Mouse (Mus musculus) megakaryocyte, adult 5-6 weeks (primary cell): Measurements from ENCODE around the gene Jph2. TPM values are rescaled to one million over a fixed set of nuclear protein-coding genes. Genes with fewer than 3 reads are reported as not detected.

Source experiments
- ATAC-seq: 2 replicates; pipeline ENCODE4 v1.8.0; 2016; ENCODE audit warnings: mild to moderate bottlenecking, inconsistent platforms; ENCODE audit not compliant: poor library complexity, severe bottlenecking
- total RNA-seq, 2 experiments: library from RNA; stranded (forward) in 1 of 2; stranded (reverse) in 1 of 2; fragments of 153-499, 151-499 nt in 1 of 2; fragments of 221-1000, 200-1000 nt in 1 of 2; gene quantifications; 2 replicates each; pipeline versions ENCODE4 v1.2.3 to v1.2.4; 2015 to 2017

Gene Jph2
- total RNA-seq, 2 experiments from 2014 or later = not detected

DNA sequence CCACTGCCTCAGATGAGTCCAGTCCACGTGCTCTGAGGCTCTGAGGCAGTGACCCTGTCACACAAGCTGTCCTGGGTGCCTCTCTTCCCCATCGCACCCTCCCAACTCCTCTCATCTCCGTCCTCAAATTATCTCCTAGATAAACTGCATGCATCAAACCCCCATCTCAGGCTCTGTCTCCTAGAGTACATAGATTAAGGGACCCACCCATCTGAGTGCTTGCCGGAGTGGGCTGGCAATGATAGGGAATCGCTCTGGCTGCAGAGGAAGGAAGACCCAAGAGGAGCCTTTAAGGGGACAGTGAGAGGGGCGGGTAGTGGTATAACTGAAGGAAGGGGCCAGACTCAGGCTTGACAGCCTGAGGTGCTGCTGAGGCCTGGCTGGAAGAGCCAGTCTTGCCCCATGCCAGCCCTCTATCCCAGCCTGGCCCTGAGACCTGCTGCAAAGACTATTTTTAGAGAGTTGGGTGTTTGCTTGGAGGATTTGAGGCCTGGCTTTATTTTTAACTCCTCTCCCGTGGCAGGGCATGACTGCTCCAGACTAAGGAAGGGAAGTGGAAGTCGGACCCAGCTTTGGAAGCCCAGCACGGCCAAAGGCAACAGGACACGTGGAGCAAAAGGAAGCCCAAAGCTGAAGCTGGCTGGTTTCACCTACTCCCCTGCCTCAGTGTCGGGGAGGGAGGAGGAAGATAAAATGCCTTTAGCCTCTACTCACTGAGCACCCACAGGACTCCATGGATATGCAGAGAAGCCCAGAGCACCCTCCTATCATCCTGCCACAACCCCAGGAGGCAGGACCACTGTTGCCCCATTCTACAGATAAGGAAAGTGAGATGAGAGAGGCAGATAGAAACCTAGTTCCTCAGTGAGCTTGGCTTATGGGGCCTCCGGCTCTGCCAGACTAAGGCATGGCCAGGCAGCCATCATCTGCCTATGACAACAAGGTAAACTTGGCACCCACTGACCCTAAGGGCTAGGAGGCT is 34.6 kb downstream of the Jph2 start:
- no peak for ATAC-seq

DNA sequence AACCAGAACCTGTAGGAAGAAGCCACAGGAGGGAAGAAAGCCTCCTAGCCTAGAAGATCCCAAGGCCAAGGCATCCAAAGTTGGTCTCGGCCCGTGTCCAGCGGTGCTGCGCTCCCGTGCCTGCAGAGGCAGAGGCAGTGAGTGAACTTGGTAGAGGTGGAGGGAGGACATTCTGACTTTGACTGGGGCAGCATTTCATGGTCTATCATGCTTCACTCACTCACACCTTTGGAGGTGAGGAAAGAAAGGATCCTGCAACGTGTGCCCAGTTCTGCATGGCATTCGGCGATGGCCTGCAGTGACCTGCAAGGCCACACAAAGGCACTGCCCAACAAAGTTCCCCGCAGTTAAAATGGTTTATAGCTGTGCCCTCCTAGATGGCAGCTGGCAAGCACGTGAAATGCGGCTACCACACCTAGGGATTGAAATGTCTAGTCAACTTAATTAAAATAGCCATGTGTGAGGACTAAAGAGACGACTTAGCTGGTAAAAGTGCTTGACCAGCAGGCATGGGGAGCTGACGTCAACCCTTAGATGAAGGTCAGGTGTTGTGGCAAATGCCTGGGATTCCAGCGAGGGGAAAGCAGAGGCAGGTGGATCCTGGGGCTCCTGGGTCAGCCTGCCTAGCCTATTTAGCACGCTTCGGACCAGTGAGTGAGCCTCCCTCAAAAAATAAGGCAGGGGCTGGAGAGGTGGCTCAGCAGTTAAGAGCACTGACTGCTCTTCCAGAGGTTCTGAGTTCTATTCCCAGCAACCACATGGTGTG is 36.8 kb downstream of the Jph2 start:
- no peak for ATAC-seq

DNA sequence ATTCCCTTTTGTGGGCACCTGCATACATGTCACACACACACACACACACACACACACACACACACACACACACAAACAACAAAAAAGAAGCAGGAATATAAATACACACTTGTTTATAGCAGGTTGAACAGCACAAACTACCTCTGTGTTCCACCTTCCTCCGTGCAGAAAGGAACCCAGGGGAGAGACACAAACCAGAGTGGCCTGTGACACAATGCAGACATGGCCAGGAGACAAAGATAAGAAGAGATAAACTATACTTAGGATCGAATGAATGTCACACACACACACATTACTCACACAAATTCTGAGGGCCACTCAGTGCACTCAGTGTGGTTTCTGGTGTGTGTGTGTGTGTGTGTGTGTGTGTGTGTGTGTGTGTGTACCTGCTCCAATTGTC is 38.5 kb downstream of the Jph2 start:
- no peak for ATAC-seq

DNA sequence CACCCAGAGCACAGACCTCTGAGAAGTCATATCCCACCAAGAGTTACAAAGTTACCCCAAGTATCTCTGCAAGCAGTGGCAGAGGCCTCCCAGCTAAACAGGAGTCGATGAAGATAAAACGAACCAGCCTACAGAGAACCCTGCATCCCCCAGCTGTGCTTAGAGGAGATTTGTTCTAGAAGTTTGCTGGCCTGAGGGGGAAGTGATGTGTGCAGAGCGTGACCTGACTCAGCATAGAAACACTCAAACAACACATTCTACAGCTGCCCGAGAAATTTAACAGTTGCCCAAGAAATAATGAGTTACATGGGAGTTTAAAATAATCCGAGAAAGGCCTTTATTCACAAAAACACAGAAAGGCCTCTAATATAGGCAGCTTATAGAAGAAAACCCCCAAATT is 39.1 kb downstream of the Jph2 start:
- ATAC-seq = no peak

DNA sequence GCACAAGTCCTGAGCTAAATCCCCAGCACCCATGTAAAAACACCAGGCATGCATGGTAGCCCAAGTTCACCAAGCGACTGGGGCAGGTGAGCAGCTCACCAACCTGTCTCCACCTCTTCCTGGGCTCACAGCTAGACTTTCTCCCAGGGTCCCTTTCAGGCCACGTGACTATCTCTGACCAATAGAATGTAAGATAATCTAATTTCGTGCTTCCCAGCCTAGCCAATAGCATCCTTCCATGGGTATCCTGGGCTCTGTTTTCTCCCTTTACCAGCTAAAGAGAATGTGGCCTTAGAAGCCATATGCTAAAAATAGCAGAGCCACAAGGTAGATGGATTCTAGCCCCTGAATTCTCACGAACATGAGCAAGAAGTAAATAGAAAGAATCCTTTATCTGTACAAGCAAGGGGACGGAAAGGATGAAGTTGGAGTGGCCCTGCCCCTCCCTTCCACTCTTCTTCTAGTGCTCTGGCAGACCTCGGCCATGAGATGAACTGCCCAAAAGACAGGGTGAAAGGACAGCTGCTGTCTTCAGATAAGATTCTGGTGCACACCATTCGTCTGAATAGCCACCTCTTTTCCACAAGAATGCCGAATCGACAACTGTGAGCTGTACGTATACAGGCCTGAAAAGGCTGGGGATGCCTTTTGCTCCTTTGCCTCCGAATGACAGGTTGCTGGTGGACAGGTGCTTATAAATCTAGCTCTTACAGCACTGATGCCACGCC is 41.5 kb downstream of the Jph2 start:
- no peak for ATAC-seq

DNA sequence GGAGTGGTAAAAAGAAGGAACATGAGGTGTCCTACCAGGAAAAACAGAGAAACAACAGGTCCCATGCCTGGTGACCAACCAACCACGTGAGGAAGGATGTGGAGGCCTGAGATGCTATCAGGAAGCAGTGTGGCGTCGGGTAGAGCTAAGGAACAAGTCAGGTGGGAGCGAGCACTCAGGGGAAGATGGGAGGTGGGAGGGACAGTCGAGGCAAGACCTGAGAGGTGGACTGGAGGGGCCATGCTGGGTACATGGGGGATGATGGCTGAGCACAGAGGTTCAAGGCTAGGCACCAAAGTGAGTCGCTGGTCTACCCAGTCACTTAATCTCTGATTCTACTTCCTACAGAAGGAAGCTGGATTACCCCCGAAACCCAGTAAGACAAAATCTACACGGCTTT is 42.1 kb downstream of the Jph2 start:
- ATAC-seq = no peak

DNA sequence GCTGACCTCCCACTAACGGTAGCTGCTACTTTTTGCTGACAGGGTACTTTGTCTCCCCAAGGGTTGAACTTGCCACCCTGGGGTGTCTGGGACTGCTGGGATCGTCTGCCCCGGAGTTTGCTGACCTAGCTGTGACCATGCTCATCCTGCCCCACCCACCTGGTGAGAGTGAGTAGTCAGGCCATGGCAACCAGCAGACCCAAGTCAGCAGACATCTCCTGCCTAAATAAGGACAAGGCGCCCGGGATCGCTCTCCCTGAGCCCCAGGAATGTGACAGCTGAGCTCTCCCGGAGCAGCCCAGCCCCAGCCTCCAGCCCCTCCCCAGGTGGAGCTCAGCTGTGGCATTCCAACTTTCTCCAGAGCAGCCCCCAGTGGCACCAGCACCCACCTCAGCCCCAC is 44.1 kb downstream of the Jph2 start:
- ATAC-seq = no peak

DNA sequence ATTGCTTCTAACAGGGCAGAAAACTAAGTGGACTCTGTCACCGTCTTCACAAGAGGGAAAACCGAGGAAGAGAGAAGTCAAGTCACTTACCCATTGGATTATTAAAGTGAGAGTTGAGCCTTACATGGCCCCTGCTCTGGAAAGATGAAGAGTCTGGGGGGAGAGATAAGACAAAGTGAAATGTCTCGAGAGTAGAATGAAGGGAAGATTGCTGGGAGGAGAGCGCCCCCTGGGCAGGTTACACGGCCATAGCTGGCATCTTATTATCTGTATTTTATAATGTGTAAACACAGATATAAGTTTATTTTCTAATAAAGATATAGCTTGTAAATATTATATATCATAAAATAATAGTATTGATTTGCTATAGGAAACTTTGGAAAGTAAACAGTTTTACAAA is 47.4 kb downstream of the Jph2 start:
- no peak for ATAC-seq

DNA sequence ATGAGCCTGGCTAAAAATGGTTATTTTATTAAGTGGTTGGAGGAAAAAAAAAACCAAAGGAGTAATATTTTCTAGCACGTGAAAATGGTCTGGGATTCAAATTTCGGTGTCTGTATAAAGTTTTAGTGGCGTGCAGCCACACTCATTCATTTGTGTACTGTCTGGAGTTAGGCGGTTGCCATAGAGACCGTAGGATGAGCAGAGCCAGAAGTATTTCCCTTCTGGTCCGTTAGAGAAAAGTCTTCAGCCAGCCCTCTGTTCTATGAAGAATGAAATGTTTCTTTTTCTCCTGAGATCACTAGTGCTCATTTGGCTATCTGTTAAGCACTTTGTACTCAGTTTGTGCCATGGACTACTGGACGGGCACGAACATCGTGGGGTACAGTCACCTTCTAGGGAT is 48.4 kb downstream of the Jph2 start:
- no peak for ATAC-seq

DNA sequence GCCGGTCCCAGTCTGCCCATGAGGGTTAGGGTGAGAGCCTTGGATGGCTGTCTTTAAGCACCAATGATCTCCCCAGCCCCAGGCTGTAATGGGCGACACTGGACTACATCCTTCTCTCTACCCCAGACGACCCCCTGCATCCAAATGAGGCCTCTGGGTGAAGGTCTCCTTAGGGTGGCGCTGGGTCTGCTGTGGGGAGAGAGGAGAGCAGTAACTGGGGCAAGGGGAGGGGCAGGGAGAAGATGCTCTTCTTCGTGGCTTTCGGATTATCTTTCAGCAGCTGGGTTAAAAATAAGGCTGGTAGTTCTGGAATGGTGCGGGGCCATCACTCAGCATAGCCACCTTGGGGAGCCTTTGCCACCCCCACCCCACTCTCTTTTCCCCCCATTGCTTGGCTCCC is 49.1 kb downstream of the Jph2 start:
- ATAC-seq = no peak

DNA sequence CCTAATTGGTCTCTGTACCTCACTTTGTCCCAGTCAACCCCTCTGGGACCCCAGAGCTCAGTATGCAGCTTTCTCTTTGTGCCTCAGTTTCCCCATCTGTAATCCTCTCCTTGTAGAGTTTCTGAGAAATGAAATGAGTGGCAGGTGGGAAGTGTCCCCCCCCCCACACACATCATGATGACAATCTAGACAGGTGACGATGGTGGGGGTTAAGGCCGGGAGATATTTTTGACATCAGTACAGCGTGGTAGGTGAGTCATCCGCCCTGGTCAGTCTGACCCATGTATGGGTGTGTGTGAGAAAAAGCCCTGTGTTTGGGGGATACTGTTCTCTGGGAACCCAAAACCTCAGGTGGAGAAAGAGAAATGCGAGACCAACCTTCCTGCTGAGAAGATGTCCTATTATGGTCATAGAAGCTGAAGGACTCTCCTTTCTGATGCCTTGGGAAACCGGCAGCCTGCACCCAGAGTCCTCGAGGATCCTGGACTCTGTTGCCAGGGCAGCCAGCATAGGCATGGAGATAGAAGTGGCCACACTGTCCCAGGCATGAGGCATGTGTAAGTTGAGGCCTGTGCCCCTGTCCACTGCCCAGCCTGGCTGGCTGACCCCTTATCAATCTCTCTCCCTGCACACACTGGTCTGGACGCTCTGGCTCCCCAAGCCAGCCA is 50.1 kb downstream of the Jph2 start:
- no peak for ATAC-seq

DNA sequence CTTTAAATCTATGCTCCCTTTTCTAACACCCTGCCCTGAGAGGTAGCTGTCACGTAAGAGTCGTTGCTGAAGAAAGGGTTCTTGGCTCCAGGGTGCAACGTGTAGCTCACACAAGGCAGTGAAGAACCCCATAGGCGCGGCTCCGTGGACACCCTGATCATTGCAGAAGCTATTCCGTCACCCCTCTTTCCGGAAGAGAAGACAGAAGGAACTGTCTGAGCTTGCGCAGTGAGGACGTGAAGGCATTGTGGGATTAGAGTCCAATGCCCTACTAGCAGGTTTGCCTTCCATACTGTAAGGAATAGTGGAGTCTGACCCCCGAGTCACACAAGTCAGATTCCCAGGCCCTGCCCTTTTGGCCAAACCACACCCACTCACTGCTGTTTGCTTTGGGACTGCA is 51.3 kb downstream of the Jph2 start:
- ATAC-seq = no peak

DNA sequence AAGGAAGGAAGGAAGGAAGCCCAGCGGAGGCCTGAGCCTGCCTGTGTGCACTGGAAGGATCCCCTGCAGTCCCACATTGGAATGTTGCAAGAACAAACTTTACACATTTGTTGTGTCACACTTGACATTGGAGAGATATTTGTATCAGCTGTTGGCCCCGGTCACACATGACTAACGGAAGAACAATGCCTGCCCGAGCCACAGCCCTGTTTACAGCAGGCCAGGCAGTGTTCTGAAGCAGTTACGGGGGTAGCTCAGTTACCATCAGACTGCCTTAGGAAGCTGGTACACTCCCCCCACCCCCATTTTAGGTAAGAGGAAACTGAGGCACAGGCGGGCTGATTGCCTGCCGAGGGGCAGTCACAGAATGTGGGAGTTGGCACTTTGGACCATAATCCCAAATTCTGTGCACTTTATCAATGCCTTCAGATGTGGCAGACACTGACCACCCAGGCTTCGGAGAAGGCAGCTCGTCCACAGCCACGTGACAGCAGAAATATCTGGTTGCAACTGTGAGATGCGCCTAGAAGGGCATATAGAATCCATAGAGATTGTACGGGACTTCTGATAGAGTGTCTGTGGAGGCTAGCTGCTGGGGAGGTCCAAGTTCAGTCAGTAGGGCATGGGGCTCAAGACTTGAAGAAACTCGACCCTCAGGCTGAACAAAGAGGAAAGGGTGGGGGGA is 52.7 kb downstream of the Jph2 start:
- ATAC-seq = no peak

DNA sequence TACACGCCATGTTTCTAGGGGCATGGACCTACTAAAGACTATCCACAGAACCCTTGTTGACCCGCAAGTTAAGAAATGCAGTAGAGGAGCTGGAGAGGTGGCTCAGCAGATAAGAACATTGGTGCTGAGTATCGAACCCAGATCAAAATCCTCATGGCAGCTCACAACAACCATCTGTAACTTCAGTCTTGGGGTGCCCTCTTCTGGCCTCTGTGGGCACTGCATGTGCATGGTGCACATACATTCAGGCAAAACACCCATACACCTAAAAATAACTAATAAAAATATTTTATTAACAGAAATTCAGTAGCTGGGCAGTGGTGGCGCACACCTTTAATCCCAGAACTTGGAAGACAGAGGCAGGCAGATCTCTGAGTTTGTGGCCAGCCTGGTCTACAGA is 54.1 kb downstream of the Jph2 start:
- no peak for ATAC-seq

DNA sequence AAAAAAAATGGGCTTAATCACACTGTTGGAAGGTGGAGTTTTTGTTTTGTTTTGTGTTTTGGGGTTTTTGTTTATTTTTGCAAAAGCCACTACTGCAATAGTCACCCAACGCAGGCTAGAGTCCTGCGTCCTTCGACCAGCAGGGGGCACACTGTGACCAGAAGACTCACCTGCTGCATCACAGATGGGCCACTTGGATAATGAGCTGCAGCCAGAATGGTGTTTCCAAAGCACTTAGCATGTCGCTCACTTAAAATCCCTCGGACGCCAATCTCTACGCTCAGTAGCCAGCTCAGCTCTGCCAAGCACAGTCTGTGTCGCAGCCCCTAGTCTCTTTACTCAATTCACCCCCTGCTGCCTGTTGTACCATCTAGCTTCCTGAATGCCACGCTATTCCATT is 57.5 kb downstream of the Jph2 start:
- ATAC-seq = no peak

DNA sequence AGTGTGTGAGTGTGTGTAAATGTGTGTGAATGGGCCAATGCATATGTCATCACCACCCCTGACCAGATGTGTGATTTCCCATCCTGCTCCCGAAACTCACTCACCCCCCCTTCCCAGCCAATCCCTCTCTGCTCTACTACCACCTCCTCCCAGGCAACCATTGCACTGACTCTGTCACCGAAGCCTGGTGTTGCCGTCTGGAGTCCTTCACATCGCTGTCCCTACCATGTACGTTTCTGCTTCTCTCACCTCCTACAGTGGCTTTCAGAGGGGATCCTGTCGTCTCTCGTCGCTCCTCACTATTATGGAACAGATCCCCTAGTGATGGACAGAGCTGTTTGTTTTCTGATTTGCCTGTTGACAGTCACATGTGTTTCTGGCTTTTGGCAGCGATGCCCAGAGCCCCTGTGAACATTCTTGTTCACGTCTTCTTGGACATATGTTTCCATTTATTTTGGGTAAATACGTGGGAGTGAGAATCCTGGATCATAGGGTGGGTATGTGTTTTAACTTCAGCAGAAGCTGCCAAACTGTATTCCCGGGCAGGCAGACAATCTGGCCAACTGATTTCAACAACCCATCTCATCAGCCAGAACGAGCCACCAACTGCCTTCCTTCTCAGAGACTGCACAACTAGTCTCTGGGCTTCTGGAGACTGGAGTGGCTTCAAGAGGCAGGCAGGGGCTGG is 65.3 kb downstream of the Jph2 start:
- ATAC-seq = no peak

DNA sequence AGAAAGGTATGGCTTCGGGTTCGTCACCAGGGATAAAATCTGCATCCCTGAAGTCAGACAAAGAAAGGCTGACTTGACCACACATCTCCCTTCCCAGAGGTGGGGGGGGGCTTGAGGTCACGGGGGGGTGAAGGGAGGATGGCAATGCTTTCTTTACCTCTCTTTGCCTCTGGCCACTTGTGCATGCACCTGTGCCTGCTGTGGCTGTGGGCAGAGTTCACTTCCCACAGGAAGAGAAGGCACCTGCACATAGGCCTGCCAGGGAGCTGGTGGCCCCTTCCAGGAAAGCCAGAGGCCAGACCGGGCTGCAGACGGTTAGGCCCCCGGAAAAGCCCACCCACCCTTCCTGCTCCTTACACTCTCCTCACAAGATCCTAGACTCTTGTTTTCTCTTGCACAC is 66.4 kb downstream of the Jph2 start:
- no peak for ATAC-seq

DNA sequence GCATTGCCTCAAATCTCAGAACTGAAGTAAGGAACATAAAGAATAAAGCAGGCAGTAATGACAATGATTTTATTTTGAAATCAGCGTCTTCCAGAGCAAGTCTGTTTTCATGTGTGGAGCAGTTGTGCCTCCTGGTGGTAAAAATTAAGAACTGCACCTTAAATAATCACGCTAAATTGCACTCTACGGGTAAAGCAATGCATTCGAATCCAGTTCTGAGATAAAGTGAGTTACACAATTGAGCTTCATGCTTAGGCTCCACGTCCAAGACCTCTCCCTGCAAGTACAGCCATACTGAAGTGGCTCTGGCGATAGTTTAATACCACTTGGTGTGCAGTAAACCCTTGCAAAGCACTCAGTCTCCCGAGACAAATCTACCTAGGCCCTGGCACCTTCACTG is 67.1 kb downstream of the Jph2 start:
- ATAC-seq = peak; percentile 38; the same call in 1 of the 2 replicates

DNA sequence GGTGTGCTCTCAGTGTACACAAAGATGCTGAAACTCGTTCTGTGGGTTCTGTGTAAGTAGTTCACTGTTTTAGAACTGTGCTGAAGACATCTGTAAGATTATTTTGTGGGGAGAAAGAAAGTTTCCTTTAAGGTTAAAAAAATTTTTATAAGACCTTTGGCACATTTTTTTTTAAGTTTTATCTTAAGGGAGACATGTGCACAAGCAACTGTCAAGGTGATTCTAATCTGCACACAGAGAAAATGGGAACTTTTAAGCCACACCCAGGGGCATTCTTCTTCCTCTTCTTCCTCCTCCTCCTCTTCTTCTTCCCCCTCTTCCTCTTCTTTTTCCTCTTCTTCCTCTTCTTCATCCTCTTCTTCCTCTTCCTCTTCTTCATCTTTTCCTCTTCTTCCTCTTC is 74.6 kb downstream of the Jph2 start:
- ATAC-seq = no peak

DNA sequence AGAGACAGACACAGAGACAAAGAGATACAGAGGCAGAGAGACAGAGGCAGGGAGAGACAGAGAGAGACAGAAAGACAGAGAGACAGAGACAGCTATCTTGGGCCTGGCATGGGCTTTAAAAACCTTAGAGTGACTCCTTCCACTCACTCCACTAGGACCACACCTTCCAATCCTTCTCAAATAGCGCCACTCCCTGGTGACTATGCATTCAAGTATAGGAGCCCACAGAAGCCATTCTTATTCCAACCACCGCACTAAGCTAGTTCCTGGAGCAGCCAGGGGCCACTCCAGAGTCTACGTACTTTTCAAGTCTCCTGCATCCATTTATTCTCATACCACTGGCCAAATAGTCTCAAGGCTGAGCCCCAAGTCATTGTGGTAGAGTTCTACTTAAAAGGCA is 79.0 kb downstream of the Jph2 start:
- ATAC-seq = no peak
